Mouse (Mus musculus) neural tube, embryonic 13.5 days (tissue): ENCODE results near the gene Hivep2. TPM values are rescaled to one million over a fixed set of nuclear protein-coding genes. Genes with fewer than 3 reads are reported as not detected.

ENCODE experiments used
- ATAC-seq: fragments of 200-750 bp; cut with Nextera tagmentation; 2 replicates; pipeline ENCODE4 v1.8.0; 2017; ENCODE audit warnings: low read depth, mild to moderate bottlenecking, moderate TSS enrichment, moderate library complexity
- H3K27ac ChIP-seq: fragments of 300-500 bp; sonication (generic); replicated peaks from 2 replicates; pipeline ENCODE4 v1.5.1; 2015; ENCODE audit warnings: moderate library complexity, mild to moderate bottlenecking, inconsistent platforms
- H3K27me3 ChIP-seq: fragments of 300-500 bp; sonication (generic); 2 replicates; pipeline ENCODE4 v1.6.1; 2015; ENCODE audit warnings: mild to moderate bottlenecking, inconsistent platforms
- H3K36me3 ChIP-seq: fragments of 300-500 bp; sonication (generic); 2 replicates; pipeline ENCODE4 v1.6.1; 2015; ENCODE audit warnings: mild to moderate bottlenecking, inconsistent platforms
- H3K4me1 ChIP-seq: fragments of 300-500 bp; sonication (generic); replicated peaks from 2 replicates; pipeline ENCODE4 v1.6.1; 2015; ENCODE audit warnings: inconsistent platforms
- H3K4me2 ChIP-seq: fragments of 300-500 bp; sonication (generic); 2 replicates; pipeline ENCODE4 v1.6.1; 2015; ENCODE audit warnings: inconsistent platforms, mild to moderate bottlenecking, moderate library complexity
- H3K4me3 ChIP-seq: fragments of 300-500 bp; sonication (generic); 2 replicates; pipeline ENCODE4 v1.5.1; 2015; ENCODE audit warnings: mild to moderate bottlenecking, inconsistent platforms
- H3K9ac ChIP-seq: fragments of 300-500 bp; sonication (generic); 2 replicates; pipeline ENCODE4 v1.6.1; 2015; ENCODE audit warnings: moderate library complexity, mild to moderate bottlenecking, inconsistent platforms
- H3K9me3 ChIP-seq: fragments of 300-500 bp; sonication (generic); 2 replicates; pipeline ENCODE4 v1.6.1; 2016; ENCODE audit warnings: inconsistent platforms
- WGBS: fragments of 180-500 bp; shearing (Covaris S2); methylation state at CpG from one replicate; pipeline ENCODE4 v1.1.7; 2015; 5-methylcytosine and 5-hydroxymethylcytosine counted together
- polyA plus RNA-seq: library from polyadenylated mRNA; unstranded; fragments of >200 nt; fragmentation: Nextera tagmentation; extraction: Ambion mirVana; gene quantifications from 2 replicates; pipeline ENCODE4 v1.2.1, GENCODE M21; 2015

Hivep2 gene
- polyA plus RNA-seq, 1 experiment from 2014 or later, result 9.5 TPM

DNA sequence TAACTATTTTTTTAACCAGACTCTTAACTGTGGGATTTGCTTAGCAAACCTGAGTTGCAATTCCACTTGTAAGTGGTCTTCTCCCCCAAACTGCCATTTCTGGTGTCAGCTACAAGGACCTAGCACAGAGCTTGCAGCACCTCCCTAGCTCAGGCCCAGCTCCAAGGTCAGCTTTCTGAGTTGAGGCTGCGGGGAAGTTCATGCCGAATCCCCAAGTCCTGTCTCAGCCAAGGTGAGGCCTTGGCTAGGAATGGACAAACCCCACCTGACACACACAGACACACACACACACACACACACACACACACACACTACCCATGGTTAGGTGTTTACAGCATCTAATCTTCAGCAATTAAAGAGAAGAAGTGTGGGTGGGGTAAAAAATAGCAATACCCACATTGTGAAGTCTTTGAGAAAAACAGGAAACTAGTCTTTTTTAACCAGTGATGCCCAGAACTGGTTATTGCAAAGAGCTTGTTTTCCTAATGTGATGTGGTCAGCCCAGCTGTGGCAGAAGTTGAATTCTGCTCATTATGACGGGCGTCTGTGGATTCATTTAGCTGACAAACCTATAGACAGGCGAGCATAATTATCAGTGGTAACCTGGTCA, 79.0 kb downstream of the Hivep2 start:
- no peak for ATAC-seq
- Histone ChIP-seq H3K9ac (no peak overlapping the region), H3K4me2 (no peak overlapping the region), H3K36me3 (no peaks in the 10 kb centered on the region), H3K4me1 (peaks cover 34% of the 10 kb centered on the region), H3K4me3 (no peak overlapping the region), H3K27ac (no peak overlapping the region), H3K27me3 (no peaks in the 10 kb centered on the region), H3K9me3 (no peaks in the 10 kb centered on the region)
- WGBS, result 79% methylated on average over 5 of the region's 5 CpGs

DNA sequence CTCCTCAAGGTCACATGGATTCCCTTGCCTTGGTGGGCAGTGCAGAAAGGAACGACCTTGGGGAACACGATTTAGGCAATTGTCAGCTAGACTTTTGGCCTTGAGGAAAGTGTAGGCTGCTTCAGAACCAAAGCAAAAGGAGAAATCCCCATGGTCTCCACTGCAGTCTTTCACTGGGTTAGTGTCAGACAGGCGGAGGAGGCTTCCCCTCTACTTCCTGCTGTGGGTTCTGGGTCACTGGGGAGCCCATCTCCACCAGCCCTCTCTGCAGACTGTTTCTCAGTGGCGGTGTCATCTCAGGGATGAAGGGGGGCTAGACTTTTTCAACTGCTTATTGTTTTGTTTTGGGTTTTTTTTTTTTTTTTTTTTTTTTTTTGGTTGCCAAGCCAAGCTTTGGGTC, 79.9 kb downstream of the Hivep2 start:
- 61% methylated on average over 4 of the region's 4 CpGs for WGBS
- Histone ChIP-seq H3K9me3 (no peaks in the 10 kb centered on the region), H3K36me3 (no peaks in the 10 kb centered on the region), H3K9ac (no peak overlapping the region; the same call in 1 of the 2 replicates), H3K4me2 (no peak overlapping the region), H3K27me3 (no peaks in the 10 kb centered on the region), H3K4me1 (peaks cover 34% of the 10 kb centered on the region), H3K4me3 (no peak overlapping the region), H3K27ac (no peak overlapping the region)
- no peak for ATAC-seq

DNA sequence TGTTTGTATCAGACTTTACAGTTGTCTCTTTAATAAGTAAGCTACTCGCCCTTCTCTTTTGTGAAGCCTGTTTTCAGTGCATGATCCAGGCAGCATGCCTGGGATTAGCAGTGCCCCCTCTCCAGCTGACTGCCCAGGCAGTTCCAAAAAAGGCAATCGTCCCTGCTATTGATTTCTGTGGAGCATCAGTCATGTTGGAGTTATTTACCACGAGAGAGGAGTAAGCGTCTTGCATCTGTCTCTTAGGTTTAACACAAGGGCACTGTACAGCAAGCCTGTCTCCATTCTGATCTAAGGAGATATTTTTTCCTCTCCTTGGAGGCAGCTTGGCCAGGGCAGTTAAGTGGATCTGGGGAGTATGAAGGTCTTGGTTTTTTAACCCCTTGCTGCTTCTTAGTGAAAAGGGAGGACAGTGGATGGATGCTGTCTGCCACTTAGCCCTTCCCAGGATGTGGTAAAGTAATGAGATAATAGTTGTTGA, 80.3 kb downstream of the Hivep2 start:
- H3K27ac ChIP-seq, result no peak overlapping the region
- 29% methylated on average over 4 of the region's 4 CpGs for whole genome bisulfite sequencing
- ATAC-seq, result no peak

DNA sequence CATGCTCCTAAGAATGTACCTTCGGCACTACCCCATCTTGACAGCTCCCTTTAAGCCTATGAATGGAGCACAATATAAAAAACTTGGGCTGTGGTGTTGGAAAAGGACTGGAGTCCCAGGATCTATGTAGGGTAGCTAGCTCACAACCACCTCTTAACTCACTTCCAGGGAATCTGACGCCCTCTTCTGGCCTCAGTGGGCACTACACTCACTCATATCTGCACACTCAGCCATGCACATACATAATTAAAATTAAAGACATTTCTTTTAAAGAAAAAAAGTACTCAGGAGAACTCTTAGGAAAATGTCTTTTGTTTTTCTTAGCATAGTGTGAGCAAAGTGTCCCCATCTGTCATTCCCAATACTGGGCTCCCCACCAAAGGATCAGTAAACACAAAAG, 81.1 kb downstream of the Hivep2 start:
- 77% methylated on average over 2 of the region's 2 CpGs for WGBS
- Histone ChIP-seq H3K36me3 (no peaks in the 10 kb centered on the region), H3K9me3 (no peaks in the 10 kb centered on the region), H3K4me3 (no peak overlapping the region), H3K4me1 (peaks cover 34% of the 10 kb centered on the region), H3K27me3 (no peaks in the 10 kb centered on the region), H3K27ac (no peak overlapping the region), H3K9ac (no peak overlapping the region), H3K4me2 (no peak overlapping the region)
- no peak for ATAC-seq

More for the DNA sequence above, 80.3 kb downstream of the Hivep2 start:
- Histone ChIP-seq H3K9ac (no peak overlapping the region; the same call in 1 of the 2 replicates), H3K36me3 (no peaks in the 10 kb centered on the region), H3K27me3 (no peaks in the 10 kb centered on the region), H3K4me3 (no peak overlapping the region), H3K4me1 (peaks cover 34% of the 10 kb centered on the region), H3K4me2 (no peak overlapping the region), H3K9me3 (no peaks in the 10 kb centered on the region)

DNA sequence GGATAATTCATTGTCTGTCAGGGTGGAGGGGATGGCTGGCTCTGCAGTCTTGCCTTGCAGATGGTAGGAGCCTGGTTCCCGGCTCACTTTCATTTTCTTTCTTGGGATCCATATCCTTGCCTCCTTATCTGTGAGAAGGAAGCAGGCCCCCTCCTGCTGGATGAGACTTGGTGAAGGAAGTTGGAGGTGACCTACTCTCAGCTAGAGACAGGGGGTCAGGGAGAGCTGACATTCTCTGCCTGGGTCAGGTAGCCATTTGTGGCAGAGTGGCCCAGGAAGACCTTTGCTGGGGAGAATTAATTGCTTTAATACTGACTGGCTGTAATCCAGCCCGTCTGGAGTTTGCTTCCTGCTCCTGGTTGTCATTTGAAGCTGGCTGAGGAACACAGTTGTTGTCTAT, 81.8 kb downstream of the Hivep2 start:
- Histone ChIP-seq H3K9ac (no peak overlapping the region), H3K9me3 (no peaks in the 10 kb centered on the region), H3K4me1 (peaks cover 34% of the 10 kb centered on the region), H3K36me3 (no peaks in the 10 kb centered on the region), H3K4me3 (no peak overlapping the region), H3K4me2 (no peak overlapping the region), H3K27ac (no peak overlapping the region), H3K27me3 (no peaks in the 10 kb centered on the region)
- 32% methylated on average over 2 of the region's 2 CpGs for WGBS
- no peak for ATAC-seq

DNA sequence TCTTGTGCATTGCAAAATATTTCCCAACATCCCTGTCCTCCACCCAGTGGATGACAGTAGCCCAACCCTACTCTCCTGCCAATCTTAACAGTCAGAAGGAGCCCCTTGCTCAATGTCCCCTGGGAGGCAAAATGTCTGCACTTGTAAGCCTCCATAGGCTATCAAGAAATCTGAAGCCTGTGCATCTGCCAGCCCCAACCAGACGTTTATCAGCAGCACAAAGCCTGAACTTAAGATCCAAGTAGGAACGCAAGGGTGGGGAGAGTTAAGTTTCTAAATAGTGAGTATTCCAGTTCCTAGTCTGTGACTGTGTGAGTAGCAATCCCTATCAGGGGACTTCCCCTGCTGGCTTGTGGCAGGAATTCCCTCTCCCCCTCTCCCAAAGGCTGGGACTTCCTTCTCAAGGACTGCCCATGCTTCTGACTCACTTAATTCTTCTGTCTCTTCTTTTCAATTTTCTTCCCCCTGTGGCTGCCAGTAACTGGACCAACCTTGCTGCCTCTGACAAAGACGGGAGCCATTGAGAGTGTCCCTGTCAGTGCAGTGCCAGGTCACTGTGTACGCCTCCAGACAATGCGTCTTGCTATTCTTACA, 82.5 kb downstream of the Hivep2 start:
- no peak overlapping the region for H3K4me3 ChIP-seq
- no peak overlapping the region for H3K4me2 ChIP-seq
- peaks cover 38% of the 10 kb centered on the region for H3K4me1 ChIP-seq
- H3K27ac ChIP-seq, result no peak overlapping the region; the same call in 1 of the 2 replicates
- no peaks in the 10 kb centered on the region for H3K27me3 ChIP-seq
- WGBS, result 69% methylated on average over 5 of the region's 5 CpGs
- ATAC-seq, result no peak
- H3K36me3 ChIP-seq, result no peaks in the 10 kb centered on the region
- H3K9ac ChIP-seq, result no peak overlapping the region
- H3K9me3 ChIP-seq, result no peaks in the 10 kb centered on the region

DNA sequence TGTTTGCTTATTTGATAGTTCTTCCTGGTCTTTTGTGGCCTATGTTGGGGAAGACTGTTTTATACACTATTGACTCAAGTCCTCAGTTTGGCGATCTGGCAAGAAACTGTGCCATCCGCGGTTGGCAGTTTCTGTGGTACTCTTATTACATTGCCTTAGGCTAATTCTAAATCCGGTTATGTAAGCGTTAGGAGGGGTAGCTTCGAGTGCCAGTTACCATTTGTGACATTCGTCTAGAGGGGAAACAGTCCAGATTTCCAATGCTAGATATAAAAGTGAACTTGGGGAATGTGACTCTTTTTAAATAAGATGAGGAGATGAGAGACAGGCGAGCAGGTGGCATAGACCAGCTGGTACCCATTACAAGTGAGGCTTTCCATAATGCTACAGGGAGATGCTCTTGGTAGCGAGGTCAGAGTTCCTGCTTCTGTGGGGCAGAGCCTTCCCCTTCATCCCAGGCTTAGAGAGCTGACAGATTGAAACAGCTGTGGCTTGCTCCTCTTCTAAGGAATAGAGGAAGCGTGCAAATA, 83.1 kb downstream of the Hivep2 start:
- peaks cover 39% of the 10 kb centered on the region for H3K4me1 ChIP-seq
- no peak overlapping the region for H3K4me2 ChIP-seq
- H3K27ac ChIP-seq, result no peak overlapping the region
- H3K4me3 ChIP-seq, result no peak overlapping the region
- no peak for ATAC-seq
- WGBS, result 67% methylated on average over 10 of the region's 10 CpGs
- no peaks in the 10 kb centered on the region for H3K36me3 ChIP-seq
- H3K9ac ChIP-seq, result no peak overlapping the region
- no peaks in the 10 kb centered on the region for H3K9me3 ChIP-seq
- no peaks in the 10 kb centered on the region for H3K27me3 ChIP-seq

DNA sequence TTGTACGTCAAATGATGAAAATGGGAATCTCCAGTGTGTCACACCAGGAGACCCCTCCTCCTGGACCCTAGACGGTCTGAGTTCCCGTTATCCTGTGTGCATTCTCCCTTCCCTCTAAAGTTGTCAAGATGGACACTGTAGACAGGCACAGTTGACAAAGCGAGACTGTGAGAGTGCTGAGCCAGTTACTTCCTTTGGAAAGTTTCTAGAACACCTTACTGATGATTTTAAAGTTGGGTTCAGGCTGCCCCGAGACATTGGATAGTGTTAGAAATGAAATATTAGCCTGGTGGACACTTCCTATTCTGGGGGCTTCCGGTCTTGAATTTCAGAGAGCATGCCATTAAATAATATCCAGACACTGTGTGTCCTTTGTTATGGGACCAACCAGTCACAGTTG, 83.8 kb downstream of the Hivep2 start:
- peaks cover 37% of the 10 kb centered on the region for H3K4me1 ChIP-seq
- no peaks in the 10 kb centered on the region for H3K36me3 ChIP-seq
- no peak overlapping the region for H3K4me3 ChIP-seq
- H3K9me3 ChIP-seq, result no peaks in the 10 kb centered on the region
- no peaks in the 10 kb centered on the region for H3K27me3 ChIP-seq
- H3K27ac ChIP-seq, result no peak overlapping the region
- 88% methylated on average over 6 of the region's 6 CpGs for WGBS
- no peak overlapping the region for H3K4me2 ChIP-seq
- H3K9ac ChIP-seq, result no peak overlapping the region
- ATAC-seq, result no peak

DNA sequence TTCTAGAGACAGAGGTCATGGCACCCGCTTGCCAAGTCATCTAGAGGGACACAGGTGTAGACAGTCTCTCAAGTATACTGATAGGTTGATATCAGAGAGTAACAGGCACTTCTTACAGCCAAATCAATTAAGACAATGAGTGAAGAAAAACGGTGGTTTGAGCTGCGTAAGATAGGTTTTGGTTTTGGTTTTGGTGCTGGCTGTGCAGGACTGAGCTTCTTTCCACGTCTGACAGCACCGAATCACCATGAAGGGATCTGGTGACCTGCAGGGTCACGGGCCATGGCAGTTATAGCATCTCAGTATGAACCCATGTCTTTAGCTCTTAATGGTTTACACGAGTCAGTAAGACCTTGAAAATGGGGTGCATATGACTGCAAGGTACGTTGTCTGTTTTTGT, 84.7 kb downstream of the Hivep2 start:
- H3K4me1 ChIP-seq, result peaks cover 40% of the 10 kb centered on the region
- no peak overlapping the region for H3K4me3 ChIP-seq
- no peak overlapping the region for H3K4me2 ChIP-seq
- H3K9me3 ChIP-seq, result no peaks in the 10 kb centered on the region
- ATAC-seq, result no peak
- WGBS, result 92% methylated on average over 8 of the region's 8 CpGs
- H3K36me3 ChIP-seq, result no peaks in the 10 kb centered on the region
- H3K27ac ChIP-seq, result no peak overlapping the region
- no peaks in the 10 kb centered on the region for H3K27me3 ChIP-seq
- H3K9ac ChIP-seq, result no peak overlapping the region

DNA sequence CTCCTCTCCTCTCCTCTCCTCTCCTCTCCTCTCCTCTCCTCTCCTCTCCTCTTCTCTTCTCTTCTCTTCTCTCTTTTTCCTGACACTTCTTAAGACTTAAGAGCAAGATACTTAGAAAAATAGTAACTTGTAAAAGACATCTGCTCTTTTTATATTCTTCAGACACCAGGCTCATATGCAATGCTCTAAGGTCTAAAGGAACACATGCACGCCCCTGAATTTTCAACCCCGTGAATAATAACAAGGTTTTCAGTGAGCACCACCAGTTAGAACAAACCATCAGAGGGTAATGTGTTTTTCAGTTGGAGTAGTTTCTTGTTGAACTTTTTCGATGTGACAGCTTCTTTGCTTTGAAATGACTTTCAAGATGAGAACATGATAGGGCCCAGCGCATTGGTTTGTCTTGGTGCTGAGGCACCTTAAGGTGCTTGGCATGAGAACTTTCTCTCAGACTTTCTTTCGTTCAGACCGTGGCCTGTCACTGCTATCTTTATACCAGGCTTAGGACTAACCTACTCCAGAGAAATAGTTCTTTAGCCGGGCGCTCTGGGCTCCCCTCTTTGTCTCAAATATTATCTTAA, 86.3 kb downstream of the Hivep2 start:
- Histone ChIP-seq H3K27ac (no peak overlapping the region), H3K9me3 (no peaks in the 10 kb centered on the region), H3K27me3 (no peaks in the 10 kb centered on the region), H3K9ac (no peak overlapping the region), H3K4me1 (peaks cover 46% of the 10 kb centered on the region), H3K36me3 (no peaks in the 10 kb centered on the region), H3K4me3 (no peak overlapping the region), H3K4me2 (no peak overlapping the region)
- ATAC-seq, result no peak
- WGBS, result 91% methylated on average over 8 of the region's 8 CpGs

DNA sequence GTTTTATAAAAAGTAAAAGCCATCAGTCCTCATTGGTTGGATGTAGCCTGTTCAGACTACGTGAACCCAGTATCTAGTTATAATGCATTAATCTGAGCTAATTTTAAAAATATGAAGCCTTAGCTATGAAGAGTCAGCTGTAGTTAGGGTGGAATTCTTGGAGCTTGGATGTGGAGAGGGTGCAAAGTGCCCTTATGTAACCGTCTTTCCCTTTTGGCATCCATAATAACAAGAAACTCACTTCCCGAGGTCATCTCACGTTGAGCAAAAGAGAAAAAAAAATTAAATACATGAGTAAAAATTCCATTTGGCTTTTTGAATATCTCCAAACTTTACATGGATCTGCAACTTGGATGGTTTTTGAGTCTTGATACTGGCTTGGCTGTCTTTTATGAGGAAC, 89.0 kb downstream of the Hivep2 start:
- Histone ChIP-seq H3K4me1 (peaks cover 31% of the 10 kb centered on the region), H3K9me3 (no peaks in the 10 kb centered on the region), H3K9ac (no peak overlapping the region), H3K4me3 (no peak overlapping the region), H3K36me3 (no peaks in the 10 kb centered on the region), H3K27ac (no peak overlapping the region), H3K27me3 (no peaks in the 10 kb centered on the region), H3K4me2 (no peak overlapping the region)
- no peak for ATAC-seq
- 85% methylated on average over 4 of the region's 4 CpGs for WGBS

DNA sequence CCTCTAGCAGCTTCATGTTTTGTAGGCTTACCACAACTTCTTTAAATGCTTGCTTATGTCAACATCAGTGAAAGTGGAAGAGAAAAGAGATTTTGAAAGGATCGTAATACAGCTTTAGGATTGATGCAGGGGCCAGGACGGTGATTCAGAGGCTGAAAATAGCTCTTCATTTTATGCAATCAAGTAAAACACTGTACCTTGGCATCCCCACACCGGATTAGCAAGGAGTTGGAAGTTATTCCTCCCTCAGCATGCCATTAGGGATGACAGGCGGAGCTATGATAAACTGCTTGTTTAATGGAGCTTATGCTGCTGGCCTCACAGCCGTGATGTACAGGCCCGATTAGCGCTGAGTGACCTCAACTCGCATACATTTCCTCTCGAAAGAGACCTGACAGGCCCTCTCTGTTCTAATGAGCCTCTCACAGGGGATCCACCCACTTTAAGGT, 89.7 kb downstream of the Hivep2 start:
- WGBS, result 21% methylated on average over 9 of the region's 9 CpGs
- Histone ChIP-seq H3K9ac (no peak overlapping the region), H3K27me3 (no peaks in the 10 kb centered on the region), H3K27ac (peak overlapping the region; percentile 66), H3K4me2 (no peak overlapping the region), H3K4me1 (peaks cover 31% of the 10 kb centered on the region), H3K4me3 (no peak overlapping the region), H3K9me3 (no peaks in the 10 kb centered on the region), H3K36me3 (no peaks in the 10 kb centered on the region)
- ATAC-seq, result 0 out of 2 replicates have a peak, but pooled peaks have one; percentile 36
